Mouse (Mus musculus) embryonic facial prominence, embryonic 14.5 days (tissue): ENCODE measurements around the gene Pard3. TPM values are rescaled to one million over a fixed set of nuclear protein-coding genes. Genes with fewer than 3 reads are reported as not detected.

Source experiments
- ATAC-seq: fragments of 200-750 bp; cut with Nextera tagmentation; 2 replicates; pipeline ENCODE4 v1.8.0; 2017; ENCODE audit warnings: low read depth, moderate number of reproducible peaks, moderate TSS enrichment
- DNase-seq: peaks from one replicate; pipeline ENCODE4 v3.0.0-alpha.2; 2015; ENCODE audit warnings: low spot score
- H3K27ac ChIP-seq: fragments of 300-500 bp; sonication (generic); replicated peaks from 2 replicates; pipeline ENCODE4 v1.5.1; 2014; ENCODE audit warnings: low read depth, mild to moderate bottlenecking, low read length, moderate library complexity
- H3K27me3 ChIP-seq: fragments of 300-500 bp; sonication (generic); replicated peaks from 2 replicates; pipeline ENCODE4 v1.6.1; 2014; ENCODE audit warnings: low read length; ENCODE audit not compliant: control insufficient read depth, insufficient read depth
- H3K36me3 ChIP-seq: fragments of 300-500 bp; sonication (generic); 2 replicates; pipeline ENCODE4 v1.6.1; 2014; ENCODE audit warnings: low read length, mixed read lengths; ENCODE audit not compliant: control insufficient read depth, insufficient read depth
- H3K4me1 ChIP-seq: fragments of 300-500 bp; sonication (generic); 2 replicates; pipeline ENCODE4 v1.6.1; 2014; ENCODE audit warnings: antibody characterized with exemption, low read length; ENCODE audit not compliant: control insufficient read depth, insufficient read depth
- H3K4me2 ChIP-seq: fragments of 300-500 bp; sonication (generic); 2 replicates; pipeline ENCODE4 v1.6.1; 2014; ENCODE audit warnings: low read depth, mild to moderate bottlenecking, low read length, moderate library complexity, mixed read lengths
- H3K4me3 ChIP-seq: fragments of 300-500 bp; sonication (generic); 2 replicates; pipeline ENCODE4 v1.5.1; 2014; ENCODE audit warnings: low read depth, mild to moderate bottlenecking, low read length
- H3K9ac ChIP-seq: fragments of 300-500 bp; sonication (generic); 2 replicates; pipeline ENCODE4 v1.6.1; 2014; ENCODE audit warnings: low read depth, mild to moderate bottlenecking, low read length, moderate library complexity, mixed read lengths
- H3K9me3 ChIP-seq: fragments of 300-500 bp; sonication (generic); 2 replicates; pipeline ENCODE4 v1.6.1; 2016; ENCODE audit warnings: low read length; ENCODE audit not compliant: control insufficient read depth
- WGBS: fragments of 180-500 bp; shearing (Covaris S2); extraction: QIAGEN DNeasy Blood & Tissue Kit; methylation state at CpG from one replicate; pipeline ENCODE4 v1.1.7; 2014; 5-methylcytosine and 5-hydroxymethylcytosine counted together
- polyA plus RNA-seq: library from polyadenylated mRNA; unstranded; fragments of >200 nt; fragmentation: Nextera tagmentation; extraction: Ambion mirVana; gene quantifications from 2 replicates; pipeline ENCODE4 v1.2.1, GENCODE M21; 2014

Pard3 gene
- polyA plus RNA-seq, 1 experiment from 2014 or later, result 35.4 TPM

GRCm38 (mm10) chr8:127552161-127552595 lies 488.5 kb downstream of the Pard3 start:
- Histone ChIP-seq H3K4me1 (peaks cover 39% of the 10 kb centered on the region; the same call in 1 of the 2 replicates), H3K4me3 (no peak overlapping the region), H3K36me3 (no peaks in the 10 kb centered on the region), H3K9me3 (no peaks in the 10 kb centered on the region), H3K9ac (no peak overlapping the region), H3K27ac (no peak overlapping the region; the same call in 1 of the 2 replicates), H3K27me3 (no peaks in the 10 kb centered on the region), H3K4me2 (no peak overlapping the region)
- WGBS, result 41% methylated on average over 11 of the region's 11 CpGs
- DNase-seq (no peak), ATAC-seq (no peak)

- peak; percentile 56 for DNase-seq
- no peaks in the 10 kb centered on the region for H3K9me3 ChIP-seq
- H3K4me1 ChIP-seq, result peaks cover 39% of the 10 kb centered on the region; the same call in 1 of the 2 replicates
- H3K9ac ChIP-seq, result no peak overlapping the region
- 0 out of 2 replicates have a peak overlapping the region, but pooled peaks have one; percentile 2 for H3K27ac ChIP-seq
- H3K27me3 ChIP-seq, result no peaks in the 10 kb centered on the region
- no peak overlapping the region for H3K4me2 ChIP-seq
- no peak for ATAC-seq
- 57% methylated on average over 13 of the region's 13 CpGs for WGBS
- no peaks in the 10 kb centered on the region for H3K36me3 ChIP-seq
- H3K4me3 ChIP-seq, result no peak overlapping the region
Observed at GRCm38 (mm10) chr8:127552836-127553235, 489.1 kb downstream of the Pard3 start.

GRCm38 (mm10) chr8:127553582-127553981 lies 489.9 kb downstream of the Pard3 start:
- DNase-seq (peak; percentile 79), ATAC-seq (no peak)
- Histone ChIP-seq H3K4me2 (no peak overlapping the region), H3K27me3 (no peaks in the 10 kb centered on the region), H3K9ac (no peak overlapping the region), H3K4me1 (peaks cover 39% of the 10 kb centered on the region; the same call in 1 of the 2 replicates), H3K36me3 (no peaks in the 10 kb centered on the region), H3K4me3 (no peak overlapping the region), H3K9me3 (no peaks in the 10 kb centered on the region), H3K27ac (no peak overlapping the region)
- WGBS, result 28% methylated on average over 5 of the region's 5 CpGs

GRCm38 (mm10) chr8:127555795-127556194 lies 492.1 kb downstream of the Pard3 start:
- no peak for ATAC-seq
- 59% methylated on average over 2 of the region's 2 CpGs for WGBS
- Histone ChIP-seq H3K9me3 (no peaks in the 10 kb centered on the region), H3K27me3 (no peaks in the 10 kb centered on the region), H3K4me2 (no peak overlapping the region), H3K9ac (no peak overlapping the region), H3K27ac (no peak overlapping the region), H3K36me3 (no peaks in the 10 kb centered on the region), H3K4me1 (peaks cover 36% of the 10 kb centered on the region; the same call in 1 of the 2 replicates), H3K4me3 (no peak overlapping the region)
- DNase-seq, result no peak

GRCm38 (mm10) chr8:127556964-127557363 lies 493.3 kb downstream of the Pard3 start:
- no peak overlapping the region for H3K9ac ChIP-seq
- no peak overlapping the region for H3K4me2 ChIP-seq
- peaks cover 32% of the 10 kb centered on the region; the same call in 1 of the 2 replicates for H3K4me1 ChIP-seq
- 0 out of 2 replicates have a peak, but pooled peaks have one; percentile 37 for ATAC-seq
- H3K36me3 ChIP-seq, result no peaks in the 10 kb centered on the region
- H3K27ac ChIP-seq, result 0 out of 2 replicates have a peak overlapping the region, but pooled peaks have one; percentile 28
- 24% methylated on average over 11 of the region's 11 CpGs for WGBS
- H3K27me3 ChIP-seq, result no peaks in the 10 kb centered on the region
- no peak overlapping the region for H3K4me3 ChIP-seq
- H3K9me3 ChIP-seq, result no peaks in the 10 kb centered on the region
- DNase-seq, result peak; percentile 67

- Histone ChIP-seq H3K9ac (no peak overlapping the region), H3K4me3 (no peak overlapping the region), H3K27ac (no peak overlapping the region), H3K9me3 (no peaks in the 10 kb centered on the region), H3K4me1 (peaks cover 27% of the 10 kb centered on the region; the same call in 1 of the 2 replicates), H3K4me2 (no peak overlapping the region), H3K36me3 (no peaks in the 10 kb centered on the region), H3K27me3 (no peaks in the 10 kb centered on the region)
- DNase-seq, result no peak
- ATAC-seq, result no peak
Observed at GRCm38 (mm10) chr8:127557566-127557965, 493.9 kb downstream of the Pard3 start.

- DNase-seq (no peak), ATAC-seq (no peak)
- no peaks in the 10 kb centered on the region for H3K9me3 ChIP-seq
- no peaks in the 10 kb centered on the region for H3K27me3 ChIP-seq
- no peak overlapping the region for H3K4me2 ChIP-seq
- no peak overlapping the region for H3K27ac ChIP-seq
- no peak overlapping the region for H3K9ac ChIP-seq
- no peak overlapping the region for H3K4me3 ChIP-seq
- no peaks in the 10 kb centered on the region for H3K4me1 ChIP-seq
- WGBS, result 86% methylated on average over 5 of the region's 5 CpGs
- no peaks in the 10 kb centered on the region for H3K36me3 ChIP-seq
Observed at GRCm38 (mm10) chr8:127563634-127564033, 499.9 kb downstream of the Pard3 start.

GRCm38 (mm10) chr8:127564426-127564825 lies 500.7 kb downstream of the Pard3 start:
- ATAC-seq (no peak), DNase-seq (no peak)
- Histone ChIP-seq H3K36me3 (no peaks in the 10 kb centered on the region), H3K9ac (no peak overlapping the region), H3K4me2 (no peak overlapping the region), H3K4me1 (no peaks in the 10 kb centered on the region), H3K4me3 (no peak overlapping the region), H3K9me3 (no peaks in the 10 kb centered on the region), H3K27me3 (no peaks in the 10 kb centered on the region), H3K27ac (no peak overlapping the region)
- 53% methylated on average over 4 of the region's 4 CpGs for WGBS

- no peak overlapping the region for H3K27ac ChIP-seq
- no peak overlapping the region for H3K9ac ChIP-seq
- H3K4me2 ChIP-seq, result no peak overlapping the region
- no peaks in the 10 kb centered on the region for H3K9me3 ChIP-seq
- H3K4me3 ChIP-seq, result no peak overlapping the region
- no peaks in the 10 kb centered on the region for H3K4me1 ChIP-seq
- 83% methylated on average over 5 of the region's 5 CpGs for WGBS
- no peaks in the 10 kb centered on the region for H3K27me3 ChIP-seq
- no peaks in the 10 kb centered on the region for H3K36me3 ChIP-seq
- no peak for DNase-seq
- ATAC-seq, result no peak
Observed at GRCm38 (mm10) chr8:127569212-127569611, 505.5 kb downstream of the Pard3 start.
